Comparison of ENCODE assay signal across 8 mouse cellular contexts in the genomic region with DNA sequence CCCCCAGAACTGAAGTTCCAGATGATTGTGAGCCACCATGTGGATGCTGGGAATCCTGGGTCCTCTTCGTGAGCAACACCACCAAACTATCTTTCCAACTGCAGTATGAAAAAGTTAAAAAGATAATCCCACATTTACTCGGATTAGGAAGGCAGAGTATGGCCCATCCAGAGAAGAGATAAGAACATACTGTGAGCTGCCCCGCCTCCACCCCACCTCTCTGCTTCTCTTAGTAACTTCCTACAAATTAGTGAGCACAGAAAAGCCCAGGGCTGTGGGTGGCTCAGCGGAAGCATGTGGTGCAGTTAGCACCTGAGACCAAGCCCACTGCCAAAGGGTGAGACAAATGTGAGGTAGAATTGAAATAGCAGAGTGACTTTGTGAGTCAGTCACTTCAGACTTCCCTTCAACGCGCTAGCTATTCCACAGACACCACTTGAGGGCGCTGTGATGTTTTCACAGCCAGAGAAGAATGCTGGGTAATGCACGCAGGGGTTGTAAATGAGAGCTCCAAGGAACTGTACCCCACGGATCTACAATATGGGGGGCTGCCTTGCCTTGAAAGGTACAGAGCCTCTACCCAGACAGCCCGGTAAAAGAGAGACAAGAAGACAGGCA.
DNase-seq lines count a peak whose midpoint lies in the region; ATAC-seq and TF ChIP-seq lines count a peak whose summit lies in the region.

No protein-coding gene starts in this region.

- ATAC-seq in heart, embryonic 11.5 days (replicated peaks; ENCODE audit: insufficient number of reproducible peaks, low FRiP score, low TSS enrichment) = no peak
- ATAC-seq in megakaryocyte-erythroid progenitor cell, adult 5-6 weeks (replicated peaks; ENCODE audit: low FRiP score, low TSS enrichment, poor library complexity, severe bottlenecking) = peak; percentile 88

- no peak overlapping the region for H3K4me3 ChIP-seq in cerebellum, adult 2 months (replicated peaks; ENCODE audit: insufficient read depth, low read depth, low read length)
- H3K4me3 ChIP-seq in ES-Bruce4 (ENCODE audit: low read depth, low read length) = no peak overlapping the region
- no peak overlapping the region for H3K4me3 ChIP-seq in heart, embryonic 11.5 days (ENCODE audit: low read depth, low read length)

- H3K9ac ChIP-seq in ES-Bruce4 (ENCODE audit: low read depth, poor library complexity, severe bottlenecking) = peak overlapping the region; percentile 64; the same call in 1 of the 2 replicates
- H3K9ac ChIP-seq in heart, embryonic 11.5 days (ENCODE audit: low read depth, low read length) = 0 out of 2 replicates have a peak overlapping the region, but pooled peaks have one; percentile 5

- no peak for TF ChIP-seq EP300 in ES-Bruce4 (IDR thresholded peaks at IDR 0.05; ENCODE audit: insufficient read depth, low read depth, low read length)

- H3K27ac ChIP-seq in cerebellum, adult 2 months (ENCODE audit: insufficient read depth, low read length) = no peak overlapping the region
- H3K27ac ChIP-seq in ES-Bruce4 (ENCODE audit: insufficient read depth, low read length) = no peak overlapping the region
- H3K27ac ChIP-seq in heart, embryonic 11.5 days (ENCODE audit: low read depth, low read length) = no peak overlapping the region

- H3K27me3 ChIP-seq in cerebellum, adult 2 months (ENCODE audit: control insufficient read depth, insufficient read depth, low read length) = no peaks in the 10 kb centered on the region
- no peaks in the 10 kb centered on the region for H3K27me3 ChIP-seq in ES-Bruce4 (ENCODE audit: control insufficient read depth, insufficient read depth, low read length, poor library complexity, severe bottlenecking)
- no peaks in the 10 kb centered on the region for H3K27me3 ChIP-seq in heart, embryonic 11.5 days (ENCODE audit: control insufficient read depth, insufficient read depth, low read length)

- 53% methylated on average over 10 of the region's 10 CpGs for WGBS in cerebellum, adult 2 months
- WGBS in heart, embryonic 11.5 days (ENCODE audit: insufficient replicate concordance) = 27% methylated on average over 10 of the region's 10 CpGs

- peak overlapping the region; percentile 37; the same call in 1 of the 2 replicates for H3K4me2 ChIP-seq in heart, embryonic 11.5 days

- no peak for TF ChIP-seq POLR2A in cerebellum, adult 2 months (IDR thresholded peaks at IDR 0.05; ENCODE audit: borderline replicate concordance, insufficient read depth, low read length)
- TF ChIP-seq POLR2A in ES-Bruce4 (IDR thresholded peaks at IDR 0.05; ENCODE audit: insufficient read depth, low read length) = no peak

- H3K36me3 ChIP-seq in ES-Bruce4 (ENCODE audit: control insufficient read depth, insufficient read depth, low read length, poor library complexity, severe bottlenecking) = no peaks in the 10 kb centered on the region
- H3K36me3 ChIP-seq in heart, embryonic 11.5 days (ENCODE audit: control insufficient read depth, insufficient read depth, low read length) = no peaks in the 10 kb centered on the region

- no peak for TF ChIP-seq CTCF in cerebellum, adult 2 months (IDR thresholded peaks at IDR 0.05; ENCODE audit: borderline replicate concordance, insufficient read depth, low read depth, low read length)
- TF ChIP-seq CTCF in ES-Bruce4 (IDR thresholded peaks at IDR 0.05; ENCODE audit: low read depth, low read length) = peak; percentile 57

- peak; percentile 4 to 16 for DNase-seq in cerebellum, adult 2 months
- DNase-seq in cerebellum, adult 11-12 months = no peak
- DNase-seq in cerebellum, adult 9-10 months = peak; percentile 1
- peak; percentile 44 for DNase-seq in layer of hippocampus, postnatal 36 days
- DNase-seq in thymus, postnatal 4 days = peak; percentile 65

- H3K4me1 ChIP-seq in cerebellum, adult 2 months (ENCODE audit: control insufficient read depth, insufficient read depth, low read length) = no peaks in the 10 kb centered on the region
- H3K4me1 ChIP-seq in ES-Bruce4 (ENCODE audit: control insufficient read depth, insufficient read depth, low read length) = no peaks in the 10 kb centered on the region
- H3K4me1 ChIP-seq in heart, embryonic 11.5 days (ENCODE audit: control insufficient read depth, insufficient read depth, low read length) = no peaks in the 10 kb centered on the region

- no peaks in the 10 kb centered on the region for H3K9me3 ChIP-seq in ES-Bruce4 (replicated peaks; ENCODE audit: control insufficient read depth, insufficient read depth, low read length, poor library complexity, severe bottlenecking)
- H3K9me3 ChIP-seq in heart, embryonic 11.5 days (replicated peaks; ENCODE audit: control insufficient read depth, low read length) = no peaks in the 10 kb centered on the region
